Mouse (Mus musculus) CH12.LX (cell line): ENCODE results near the gene Gna12. TPM values are rescaled to one million over a fixed set of nuclear protein-coding genes. Genes with fewer than 3 reads are reported as not detected.

Experiments
- DNase-seq: peaks from one replicate; pipeline ENCODE4 v3.0.0-alpha.2; 2013; ENCODE audit errors: extremely low read depth
- H3K27ac ChIP-seq: 2 replicates; pipeline ENCODE4 v1.5.1; 2012; ENCODE audit warnings: low read depth, mild to moderate bottlenecking, control low read depth, moderate library complexity; ENCODE audit not compliant: insufficient read depth
- H3K27me3 ChIP-seq: replicated peaks from 2 replicates; pipeline ENCODE3; 2012; ENCODE audit warnings: inconsistent platforms
- H3K36me3 ChIP-seq, 2 experiments: replicated peaks in 1 of 2; 2 replicates each; pipeline versions ENCODE3 to v1.6.1; 2012; ENCODE audit warnings: inconsistent platforms in 1 of 2, low read length in 1 of 2, mild to moderate bottlenecking in 1 of 2, mixed read lengths in 1 of 2, moderate library complexity in 1 of 2; ENCODE audit not compliant: control insufficient read depth in 1 of 2, insufficient read depth in 1 of 2
- H3K4me1 ChIP-seq, 2 experiments: 2 replicates each; pipeline ENCODE4 v1.6.1; 2012; ENCODE audit warnings: inconsistent platforms in 1 of 2, moderate library complexity in 1 of 2; ENCODE audit not compliant: insufficient read depth in 2 of 2, control insufficient read depth in 1 of 2
- H3K4me2 ChIP-seq: 2 replicates; pipeline ENCODE4 v1.6.1; 2012; ENCODE audit warnings: low read depth, mild to moderate bottlenecking, control low read depth; ENCODE audit not compliant: poor library complexity, insufficient read depth, severe bottlenecking
- H3K4me3 ChIP-seq, 3 experiments: fragments of 150-350 bp in 1 of 3; sonication (generic) in 1 of 3; replicated peaks in 1 of 3; 2 replicates each; pipeline versions ENCODE3 to v1.5.1; 2011 to 2012; ENCODE audit warnings: low read depth in 2 of 3, low read length in 2 of 3, mild to moderate bottlenecking in 2 of 3, moderate library complexity in 2 of 3, control low read depth in 1 of 3, improper control_type of control experiment in 1 of 3, inconsistent platforms in 1 of 3, mixed read lengths in 1 of 3; ENCODE audit not compliant: poor library complexity in 1 of 3
- H3K79me2 ChIP-seq: replicated peaks from 2 replicates; pipeline ENCODE4 v1.6.1; 2012; ENCODE audit warnings: mild to moderate bottlenecking, moderate library complexity; ENCODE audit not compliant: control insufficient read depth, poor library complexity, insufficient read depth, severe bottlenecking; ENCODE audit errors: extremely low read depth
- H3K9ac ChIP-seq: 2 replicates; pipeline ENCODE4 v1.6.1; 2012; ENCODE audit warnings: low read depth, mild to moderate bottlenecking, control low read depth, moderate library complexity; ENCODE audit not compliant: insufficient read depth
- H3K9me3 ChIP-seq: replicated peaks from 2 replicates; pipeline ENCODE3; 2012; ENCODE audit warnings: low read length, inconsistent platforms, mixed read lengths
- BHLHE40 ChIP-seq: IDR thresholded peaks from 2 replicates; pipeline ENCODE4 v1.6.1; 2011; ENCODE audit warnings: mild to moderate bottlenecking, low read depth, low read length, improper control_type of control experiment
- CHD1 ChIP-seq: IDR thresholded peaks from 2 replicates; pipeline ENCODE4 v1.6.1; 2012; ENCODE audit warnings: low read depth, low read length, improper control_type of control experiment, inconsistent platforms
- CHD2 ChIP-seq: IDR thresholded peaks from 2 replicates; pipeline ENCODE4 v1.6.1; 2011; ENCODE audit warnings: low read length, improper control_type of control experiment
- CTCF ChIP-seq, 2 experiments: IDR thresholded peaks in 1 of 2; conservative IDR thresholded peaks in 1 of 2; 2 replicates each; pipeline ENCODE4 v1.5.1; 2011 to 2012; ENCODE audit warnings: low read depth in 2 of 2, low read length in 2 of 2, improper control_type of control experiment in 1 of 2, inconsistent platforms in 1 of 2, mild to moderate bottlenecking in 1 of 2, moderate library complexity in 1 of 2
- ELF1 ChIP-seq: IDR thresholded peaks from 2 replicates; pipeline ENCODE4 v1.6.1; 2014; ENCODE audit warnings: low read depth, mild to moderate bottlenecking, inconsistent platforms, low read length, improper control_type of control experiment
- EP300 ChIP-seq: IDR thresholded peaks from 2 replicates; pipeline ENCODE4 v1.6.1; 2011; ENCODE audit warnings: low read length, improper control_type of control experiment
- ETS1 ChIP-seq: conservative IDR thresholded peaks from 2 replicates; pipeline ENCODE4 v1.6.1; 2012; ENCODE audit warnings: low read depth, mild to moderate bottlenecking, inconsistent platforms, low read length, improper control_type of control experiment, moderate library complexity
- GABPA ChIP-seq: IDR thresholded peaks from 2 replicates; pipeline ENCODE4 v1.6.1; 2012; ENCODE audit warnings: low read depth, low read length, improper control_type of control experiment, inconsistent platforms; ENCODE audit not compliant: insufficient replicate concordance
- HCFC1 ChIP-seq: IDR thresholded peaks from 2 replicates; pipeline ENCODE4 v1.6.1; 2012; ENCODE audit warnings: low read depth, mild to moderate bottlenecking, inconsistent platforms, low read length, improper control_type of control experiment
- IRF4 ChIP-seq: IDR thresholded peaks from 2 replicates; pipeline ENCODE4 v1.6.1; 2014; ENCODE audit warnings: low read depth, mild to moderate bottlenecking, inconsistent platforms, low read length, improper control_type of control experiment
- JUND ChIP-seq: conservative IDR thresholded peaks from 2 replicates; pipeline ENCODE4 v1.6.1; 2011; ENCODE audit warnings: low read depth, low read length, improper control_type of control experiment
- KAT2A ChIP-seq: IDR thresholded peaks from 2 replicates; pipeline ENCODE4 v1.6.1; 2012; ENCODE audit warnings: low read length, improper control_type of control experiment, inconsistent platforms; ENCODE audit not compliant: insufficient replicate concordance
- MAFK ChIP-seq: IDR thresholded peaks from 2 replicates; pipeline ENCODE4 v1.6.1; 2011; ENCODE audit warnings: low read length, improper control_type of control experiment; ENCODE audit not compliant: insufficient replicate concordance
- MAX ChIP-seq: IDR thresholded peaks from 2 replicates; pipeline ENCODE4 v1.6.1; 2011; ENCODE audit warnings: low read length, improper control_type of control experiment
- MAZ ChIP-seq: IDR thresholded peaks from 2 replicates; pipeline ENCODE4 v1.6.1; 2012; ENCODE audit warnings: low read depth, mild to moderate bottlenecking, inconsistent platforms, low read length, improper control_type of control experiment, moderate library complexity
- MXI1 ChIP-seq: IDR thresholded peaks from 2 replicates; pipeline ENCODE4 v1.6.1; 2011; ENCODE audit warnings: mild to moderate bottlenecking, low read depth, low read length, improper control_type of control experiment
- MYC ChIP-seq: IDR thresholded peaks from 2 replicates; pipeline ENCODE4 v1.6.1; 2011; ENCODE audit warnings: low read depth, mild to moderate bottlenecking, improper control_type of control experiment, low read length
- POLR2A ChIP-seq: IDR thresholded peaks from 2 replicates; pipeline ENCODE4 v1.6.1; 2011; ENCODE audit warnings: low read depth, mild to moderate bottlenecking, improper control_type of control experiment, low read length
- POLR2AphosphoS2 ChIP-seq: IDR thresholded peaks from 2 replicates; pipeline ENCODE4 v1.6.1; 2011; ENCODE audit warnings: low read depth, low read length, improper control_type of control experiment
- RAD21 ChIP-seq: IDR thresholded peaks from 2 replicates; pipeline ENCODE4 v1.6.1; 2011; ENCODE audit warnings: low read depth, mild to moderate bottlenecking, low read length, improper control_type of control experiment, moderate library complexity
- SMC3 ChIP-seq: IDR thresholded peaks from 2 replicates; pipeline ENCODE4 v1.6.1; 2011; ENCODE audit warnings: low read depth, low read length, improper control_type of control experiment
- TBP ChIP-seq: conservative IDR thresholded peaks from 2 replicates; pipeline ENCODE4 v1.6.1; 2011; ENCODE audit warnings: low read depth, low read length, improper control_type of control experiment
- TCF12 ChIP-seq: IDR thresholded peaks from 2 replicates; pipeline ENCODE4 v1.6.1; 2014; ENCODE audit warnings: low read depth, mild to moderate bottlenecking, inconsistent platforms, low read length, improper control_type of control experiment
- UBTF ChIP-seq: IDR thresholded peaks from 2 replicates; pipeline ENCODE4 v1.6.1; 2012; ENCODE audit warnings: low read depth, mild to moderate bottlenecking, inconsistent platforms, low read length, improper control_type of control experiment, moderate library complexity
- USF1 ChIP-seq: IDR thresholded peaks from 2 replicates; pipeline ENCODE4 v1.6.1; 2014; ENCODE audit warnings: low read depth, mild to moderate bottlenecking, inconsistent platforms, low read length, improper control_type of control experiment
- ZC3H11A ChIP-seq: IDR thresholded peaks from 2 replicates; pipeline ENCODE4 v1.6.1; 2012; ENCODE audit warnings: low read depth, mild to moderate bottlenecking, inconsistent platforms, low read length, improper control_type of control experiment
- ZKSCAN1 ChIP-seq: IDR thresholded peaks from 2 replicates; pipeline ENCODE4 v1.6.1; 2012; ENCODE audit warnings: low read depth, inconsistent platforms, low read length, improper control_type of control experiment, borderline replicate concordance
- ZMIZ1 ChIP-seq: IDR thresholded peaks from 2 replicates; pipeline ENCODE4 v1.6.1; 2012; ENCODE audit warnings: low read depth, mild to moderate bottlenecking, inconsistent platforms, low read length, improper control_type of control experiment
- ZNF384 ChIP-seq: IDR thresholded peaks from 2 replicates; pipeline ENCODE4 v1.6.1; 2012; ENCODE audit warnings: low read depth, low read length, improper control_type of control experiment, inconsistent platforms
- dilution Hi-C: fragments of 300-500 bp; cut with MboI; formaldehyde crosslinking; loops from 2 replicates; pipeline ENCODE4 v1.14.3; 2020; ENCODE audit warnings: low sequenced_read_pairs; ENCODE audit not compliant: extremely low pct_unique_long_range_greater_than_20kb, extremely low pct_ligation_motif_present
- in situ Hi-C: fragments of 300-500 bp; cut with MboI; formaldehyde crosslinking; loops from 3 replicates; pipeline ENCODE4 v1.14.3; 2019; ENCODE audit warnings: low sequenced_read_pairs, low pct_ligation_motif_present, low pct_unique_long_range_greater_than_20kb, mixed read lengths
- polyA plus RNA-seq: library from polyadenylated mRNA; unstranded; fragments of >175 nt; gene quantifications from 2 replicates; pipeline ENCODE4 v1.2.1, GENCODE M21; 2012; ENCODE audit warnings: low read depth; ENCODE audit not compliant: insufficient read length
- total RNA-seq, 2 experiments: library from RNA; depleted of rRNA; stranded (reverse); fragments of 300-350 nt in 1 of 2; fragments of >200 nt in 1 of 2; gene quantifications; 2 replicates each; pipeline ENCODE4 v1.2.3; 2012 to 2014

Gna12 gene
- total and polyA plus RNA-seq, 3 experiments = 11.5 to 15.8 (median 15.4) TPM

- no peak overlapping the region for H3K9ac ChIP-seq
- no peak overlapping the region for H3K4me2 ChIP-seq
- H3K79me2 ChIP-seq = no peaks in the 10 kb centered on the region
- no peaks in the 10 kb centered on the region for H3K27me3 ChIP-seq
- H3K4me3 ChIP-seq = no peak overlapping the region
- in situ Hi-C loops = no loop called here
- dilution Hi-C loops = no loop called here
- TF ChIP-seq MAFK (no peak), JUND (no peak), MYC (no peak), MAX (no peak), IRF4 (no peak), HCFC1 (no peak), RAD21 (peak; percentile 8), ZC3H11A (no peak), ZMIZ1 (no peak), POLR2AphosphoS2 (no peak), ELF1 (no peak), MAZ (no peak), CHD2 (no peak), TBP (no peak), POLR2A (no peak), CTCF (conservative IDR thresholded peaks at IDR 0.05 in 1 of 2, IDR thresholded peaks at IDR 0.05 in 1 of 2; ENCODE audit: low read depth in 2 of 2, low read length in 2 of 2) (peak; percentile 66 to 80), TCF12 (no peak), ZNF384 (peak; percentile 65), EP300 (no peak), USF1 (no peak), UBTF (no peak)
- TF ChIP-seq, all 38 proteins: peak for 3
- Histone ChIP-seq H3K9me3 (peaks cover 14% of the 10 kb centered on the region), H3K4me1 (peaks cover 16 to 33% of the 10 kb centered on the region in 2 experiments), H3K27ac (no peak overlapping the region), H3K36me3 (peaks cover 26 to 74% of the 10 kb centered on the region in 2 experiments)
- DNase-seq = peak; percentile 49
These were observed 79.3 kb downstream of the Gna12 start for GRCm38 (mm10) chr5:140750925-140751324.

- H3K27me3 ChIP-seq = no peaks in the 10 kb centered on the region
- H3K4me2 ChIP-seq = peak overlapping the region; percentile 84
- in situ Hi-C loops (loop anchor here (10.0 kb wide), 1 partner anchor 204 kb away; no protein-coding TSS in a partner anchor), dilution Hi-C loops (no loop called here)
- peaks cover 16 to 33% of the 10 kb centered on the region in 2 experiments for H3K4me1 ChIP-seq
- peak; percentile 91 for DNase-seq
- peak overlapping the region; percentile 95 for H3K27ac ChIP-seq
- H3K36me3 ChIP-seq = peaks cover 29 to 74% of the 10 kb centered on the region in 2 experiments
- peak overlapping the region; percentile 51 to 64 (median 57) for H3K4me3 ChIP-seq
- peaks cover 14% of the 10 kb centered on the region for H3K9me3 ChIP-seq
- no peaks in the 10 kb centered on the region for H3K79me2 ChIP-seq
- peak overlapping the region; percentile 84 for H3K9ac ChIP-seq
- TF ChIP-seq KAT2A (no peak), MAZ (0 out of 2 replicates have a peak, but pooled peaks have one; percentile 51), ZNF384 (no peak), BHLHE40 (peak; percentile 47), GABPA (no peak), MAFK (no peak), CHD1 (no peak), POLR2AphosphoS2 (no peak), SMC3 (peak; percentile 70), UBTF (no peak), ETS1 (peak; percentile 32; the same call in 1 of the 2 replicates), MXI1 (no peak), MYC (peak; percentile 74; the same call in 1 of the 2 replicates), ZKSCAN1 (no peak), EP300 (peak; percentile 64), POLR2A (peak; percentile 42; the same call in 1 of the 2 replicates), JUND (peak; percentile 43; the same call in 1 of the 2 replicates), USF1 (no peak), TBP (no peak), CTCF (conservative IDR thresholded peaks at IDR 0.05 in 1 of 2, IDR thresholded peaks at IDR 0.05 in 1 of 2; ENCODE audit: low read depth in 2 of 2, low read length in 2 of 2) (peak; percentile 84 to 91), MAX (peak; percentile 72; the same call in 1 of the 2 replicates), ZC3H11A (no peak)
These were observed 81.0 kb downstream of the Gna12 start for GRCm38 (mm10) chr5:140749062-140749875.
